Mouse (Mus musculus) ES-E14 (cell line): ENCODE results near the gene Gabbr2. TPM values are rescaled to one million over a fixed set of nuclear protein-coding genes. Genes with fewer than 3 reads are reported as not detected.

Experiments
- DNase-seq: peaks from one replicate; pipeline ENCODE4 v3.0.0-alpha.2; 2013; ENCODE audit warnings: low read depth, low spot score
- H3K27ac ChIP-seq: 2 replicates; pipeline ENCODE4 v1.5.1; 2012; ENCODE audit warnings: low read depth, mild to moderate bottlenecking, low read length, moderate library complexity, mixed read lengths; ENCODE audit not compliant: poor library complexity, insufficient read depth, severe bottlenecking
- H3K36me3 ChIP-seq: 2 replicates; pipeline ENCODE4 v1.6.1; 2012; ENCODE audit warnings: mild to moderate bottlenecking, low read length, moderate library complexity, mixed read lengths; ENCODE audit not compliant: control insufficient read depth, poor library complexity, insufficient read depth, severe bottlenecking
- H3K4me1 ChIP-seq, 2 experiments: fragments of 150-350 bp in 1 of 2; sonication (generic) in 1 of 2; 2 replicates each; pipeline ENCODE4 v1.6.1; 2012; ENCODE audit warnings: low read length in 2 of 2, mild to moderate bottlenecking in 1 of 2, mixed read lengths in 1 of 2; ENCODE audit not compliant: control insufficient read depth in 2 of 2, insufficient read depth in 2 of 2, poor library complexity in 1 of 2
- H3K4me3 ChIP-seq, 2 experiments: fragments of 150-350 bp in 1 of 2; sonication (generic) in 1 of 2; 2 replicates each; pipeline ENCODE4 v1.5.1; 2012; ENCODE audit warnings: low read length in 2 of 2, low read depth in 1 of 2, mild to moderate bottlenecking in 1 of 2, mixed read lengths in 1 of 2; ENCODE audit not compliant: insufficient read depth in 1 of 2, poor library complexity in 1 of 2, severe bottlenecking in 1 of 2
- H3K9ac ChIP-seq: 2 replicates; pipeline ENCODE4 v1.6.1; 2012; ENCODE audit warnings: low read depth, mild to moderate bottlenecking, low read length, mixed read lengths; ENCODE audit not compliant: poor library complexity, insufficient read depth, severe bottlenecking
- H3K9me3 ChIP-seq: fragments of 150-350 bp; sonication (generic); 2 replicates; pipeline ENCODE4 v1.6.1; 2012; ENCODE audit warnings: low read depth, mild to moderate bottlenecking, low read length; ENCODE audit not compliant: control insufficient read depth, insufficient read depth
- CHD2 ChIP-seq: IDR thresholded peaks from 2 replicates; pipeline ENCODE4 v1.6.1; 2014; ENCODE audit warnings: mild to moderate bottlenecking, low read depth, low read length, inconsistent platforms
- HCFC1 ChIP-seq: IDR thresholded peaks from 2 replicates; pipeline ENCODE4 v1.6.1; 2012; ENCODE audit warnings: low read length, inconsistent platforms, borderline replicate concordance; ENCODE audit not compliant: insufficient read depth
- MAFK ChIP-seq: IDR thresholded peaks from 2 replicates; pipeline ENCODE4 v1.6.1; 2014; ENCODE audit warnings: mild to moderate bottlenecking, low read depth, low read length, inconsistent platforms; ENCODE audit not compliant: insufficient read depth
- ZC3H11A ChIP-seq: IDR thresholded peaks from 2 replicates; pipeline ENCODE4 v1.6.1; 2012; ENCODE audit warnings: low read depth, mild to moderate bottlenecking, inconsistent platforms, low read length, borderline replicate concordance
- ZNF384 ChIP-seq: IDR thresholded peaks from 2 replicates; pipeline ENCODE4 v1.6.1; 2012; ENCODE audit warnings: low read depth, low read length, inconsistent platforms
- in situ Hi-C, 2 experiments: fragments of 600-800 bp; cut with MboI; formaldehyde crosslinking; loops; one replicate each; pipeline ENCODE4 v1.15.1; 2025; ENCODE audit warnings: low sequenced_read_pairs in 2 of 2, inconsistent platforms in 1 of 2; ENCODE audit not compliant: unreplicated experiment in 2 of 2
- total RNA-seq: library from RNA; depleted of rRNA; stranded (reverse); fragments of 300-350 nt; gene quantifications from 2 replicates; pipeline ENCODE4 v1.2.3, GENCODE M21; 2012

Gabbr2 gene
- total RNA-seq, 1 experiment, result 0.09 TPM

DNA sequence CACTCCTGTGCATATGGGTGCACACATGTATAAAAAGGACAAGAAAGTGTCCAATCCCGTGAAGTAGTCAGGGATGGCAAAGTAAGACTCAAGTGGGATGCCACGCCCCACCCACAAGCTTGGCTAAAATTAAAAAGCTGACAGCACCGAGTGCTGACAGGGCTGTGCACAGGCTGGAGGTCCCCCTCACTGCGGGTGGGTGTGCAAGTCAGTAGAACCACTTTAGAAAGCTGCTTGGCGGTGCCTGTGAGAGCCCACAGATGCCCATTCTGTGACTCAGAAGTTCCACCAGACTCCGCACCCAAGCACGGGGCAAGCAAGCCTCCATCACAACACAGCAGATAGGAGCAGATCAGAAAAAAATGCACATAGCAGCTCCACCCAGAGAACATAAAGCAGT lies 197.1 kb downstream of the Gabbr2 start:
- Histone ChIP-seq H3K9ac (no peak overlapping the region), H3K4me1 (no peaks in the 10 kb centered on the region), H3K9me3 (no peaks in the 10 kb centered on the region), H3K4me3 (no peak overlapping the region), H3K36me3 (no peaks in the 10 kb centered on the region), H3K27ac (no peak overlapping the region)
- TF ChIP-seq HCFC1, result no peak
- no peak for TF ChIP-seq ZNF384
- no peak for TF ChIP-seq ZC3H11A
- no peak for TF ChIP-seq MAFK
- no peak for TF ChIP-seq CHD2
- in situ Hi-C loops, result no loop called here
- DNase-seq, result no peak

DNA sequence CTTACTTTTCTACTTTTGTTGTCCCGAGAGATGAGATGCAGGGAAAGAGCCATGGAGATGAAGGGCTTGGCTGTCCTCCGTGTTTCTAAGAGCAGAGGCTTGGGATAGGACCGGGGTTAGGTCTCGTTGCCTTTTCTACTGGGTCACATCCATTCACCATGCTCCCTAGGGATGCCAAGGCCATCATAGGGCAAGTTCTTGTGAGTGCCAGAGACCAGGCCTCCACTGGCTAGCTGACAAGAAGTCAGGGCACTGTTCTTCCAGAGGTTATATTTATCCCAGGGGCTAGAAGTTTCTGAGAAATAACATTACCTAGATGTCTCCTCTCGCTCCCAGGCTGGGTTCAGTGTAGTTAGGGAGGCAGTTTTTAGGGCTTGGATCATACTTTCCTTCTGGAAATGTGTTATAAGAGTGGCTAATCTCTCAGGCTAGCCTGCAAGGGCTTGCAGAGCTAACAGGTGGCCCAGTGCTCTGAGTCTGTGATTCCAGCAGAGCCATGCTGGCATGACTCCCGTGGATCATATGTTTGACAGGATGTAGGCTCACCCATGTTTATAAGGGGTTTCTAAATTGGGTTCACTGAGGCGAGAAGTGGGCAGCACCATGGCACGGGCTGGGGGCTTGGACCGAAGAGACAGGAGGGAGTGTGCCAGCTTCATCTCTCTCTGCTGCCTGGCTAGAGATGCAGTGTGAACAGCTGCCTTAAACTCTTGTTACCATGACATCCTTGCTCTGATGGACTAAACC lies 199.2 kb downstream of the Gabbr2 start:
- in situ Hi-C loops, result no loop called here
- no peak for DNase-seq
- Histone ChIP-seq H3K9ac (no peak overlapping the region), H3K36me3 (no peaks in the 10 kb centered on the region), H3K9me3 (no peaks in the 10 kb centered on the region), H3K27ac (no peak overlapping the region), H3K4me3 (no peak overlapping the region), H3K4me1 (no peaks in the 10 kb centered on the region)
- TF ChIP-seq ZC3H11A, result no peak
- TF ChIP-seq MAFK, result no peak
- no peak for TF ChIP-seq CHD2
- TF ChIP-seq ZNF384, result no peak
- TF ChIP-seq HCFC1, result no peak

DNA sequence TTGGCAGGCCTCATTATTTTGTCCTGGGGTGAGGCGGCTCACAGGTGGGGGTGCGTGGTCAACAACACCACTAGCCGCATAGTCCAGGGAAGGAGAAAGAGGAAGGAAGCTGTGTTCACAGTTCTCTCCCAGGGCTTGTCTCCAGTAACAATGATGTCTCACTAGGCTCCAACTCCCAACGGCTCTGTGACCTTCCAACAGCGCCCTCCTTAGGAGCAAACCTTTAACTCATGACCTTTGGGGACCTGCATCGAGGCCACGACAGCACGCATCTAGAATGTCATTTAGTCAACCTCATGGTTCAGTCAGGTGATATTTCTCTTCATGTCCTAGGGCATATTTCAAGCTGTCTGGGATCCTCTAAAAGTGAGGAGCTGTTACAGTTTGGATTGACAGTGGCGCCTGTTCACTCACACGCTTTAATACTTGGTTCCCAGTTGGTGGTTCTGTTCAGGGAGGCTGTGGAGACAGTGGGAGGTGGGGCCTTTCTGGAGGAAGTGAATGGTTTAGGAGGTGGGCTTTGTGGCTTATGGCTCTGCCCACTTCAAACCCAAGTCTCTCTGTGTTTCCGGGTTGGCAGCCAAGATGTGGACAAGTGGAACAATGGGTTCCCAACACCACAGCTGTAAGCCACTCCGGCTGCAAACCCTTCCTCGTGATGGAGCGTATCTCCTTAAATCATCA lies 200.3 kb downstream of the Gabbr2 start:
- Histone ChIP-seq H3K27ac (no peak overlapping the region; the same call in 1 of the 2 replicates), H3K4me1 (no peaks in the 10 kb centered on the region), H3K9ac (no peak overlapping the region), H3K4me3 (no peak overlapping the region), H3K9me3 (no peaks in the 10 kb centered on the region), H3K36me3 (no peaks in the 10 kb centered on the region)
- DNase-seq, result no peak
- in situ Hi-C loops, result no loop called here
- TF ChIP-seq ZNF384 (no peak), MAFK (no peak), HCFC1 (no peak), ZC3H11A (no peak), CHD2 (no peak)

DNA sequence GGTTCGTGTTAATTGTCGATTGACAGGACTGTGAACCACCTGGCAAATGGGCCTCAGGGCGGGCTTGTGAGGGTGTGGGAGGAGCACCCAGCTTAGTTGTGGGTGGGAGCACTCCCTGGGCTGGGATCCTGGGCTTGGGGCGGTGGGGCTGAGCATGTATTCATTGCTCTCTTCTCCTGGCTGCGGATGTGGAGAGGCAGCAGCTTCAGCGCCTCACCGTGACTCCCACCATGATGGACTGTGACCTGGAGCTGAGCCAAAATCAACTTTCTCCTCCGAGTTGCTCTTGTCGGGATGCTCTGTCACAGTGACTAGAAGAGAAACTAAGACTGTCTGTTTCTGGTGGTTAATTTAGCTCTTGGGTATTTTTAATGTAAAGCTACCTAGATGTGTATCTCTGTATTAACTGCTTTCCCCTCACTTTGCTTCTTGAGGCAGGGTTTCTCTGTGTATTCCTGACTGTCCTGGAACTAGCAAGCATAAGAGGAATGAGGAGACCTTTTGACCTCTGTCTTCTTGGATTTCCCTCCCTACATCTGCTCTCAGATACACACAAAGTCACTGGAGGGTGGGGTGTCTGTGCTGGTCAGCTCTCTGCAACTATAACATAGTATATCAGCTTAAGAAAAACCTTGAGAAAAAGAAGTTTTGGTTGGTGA lies 200.9 kb downstream of the Gabbr2 start:
- Histone ChIP-seq H3K27ac (no peak overlapping the region; the same call in 1 of the 2 replicates), H3K9ac (no peak overlapping the region), H3K36me3 (no peaks in the 10 kb centered on the region), H3K4me3 (no peak overlapping the region), H3K4me1 (no peaks in the 10 kb centered on the region), H3K9me3 (no peaks in the 10 kb centered on the region)
- TF ChIP-seq CHD2, result no peak
- TF ChIP-seq HCFC1, result no peak
- no peak for TF ChIP-seq ZC3H11A
- TF ChIP-seq ZNF384, result no peak
- no peak for TF ChIP-seq MAFK
- in situ Hi-C loops, result no loop called here
- DNase-seq, result no peak
